Mouse (Mus musculus) layer of hippocampus, adult 18-20 months (tissue): ENCODE measurements around the gene Rdh8. TPM values are rescaled to one million over a fixed set of nuclear protein-coding genes. Genes with fewer than 3 reads are reported as not detected.
A peak's percentile ranks its signal among the peaks of the same experiment; 100 is the strongest.

Experiments used
- DNase-seq, 2 experiments: peaks; one replicate each; pipeline ENCODE4 v3.0.0; 2022; ENCODE audit warnings: low spot score in 2 of 2
- long read RNA-seq: library from polyadenylated mRNA; stranded (forward); transcript quantifications from one replicate; pipeline ENCODE4 v2.0.0, GENCODE M21; 2021
- total RNA-seq, 2 experiments: library from RNA; stranded (reverse); gene quantifications; 2 replicates each; pipeline ENCODE4 v1.2.3; 2021

The Rdh8 gene
- not detected for total RNA-seq
- long read RNA-seq: 0 reads

- DNase-seq: no peak
Observed at GRCm38 (mm10) chr9:20818236-20818635, at the start of gene Rdh8. TSS of gene Rdh8 (plus strand) at chr9:20818503.

GRCm38 (mm10) chr9:20781286-20781685, 37.0 kb upstream of the Rdh8 start:
- no peak for DNase-seq

GRCm38 (mm10) chr9:20785055-20785454, 33.2 kb upstream of the Rdh8 start:
- no peak for DNase-seq

- no peak for DNase-seq
Observed at GRCm38 (mm10) chr9:20787992-20788391, 30.3 kb upstream of the Rdh8 start.

GRCm38 (mm10) chr9:20789651-20790050, 28.7 kb upstream of the Rdh8 start:
- DNase-seq: no peak

DNA sequence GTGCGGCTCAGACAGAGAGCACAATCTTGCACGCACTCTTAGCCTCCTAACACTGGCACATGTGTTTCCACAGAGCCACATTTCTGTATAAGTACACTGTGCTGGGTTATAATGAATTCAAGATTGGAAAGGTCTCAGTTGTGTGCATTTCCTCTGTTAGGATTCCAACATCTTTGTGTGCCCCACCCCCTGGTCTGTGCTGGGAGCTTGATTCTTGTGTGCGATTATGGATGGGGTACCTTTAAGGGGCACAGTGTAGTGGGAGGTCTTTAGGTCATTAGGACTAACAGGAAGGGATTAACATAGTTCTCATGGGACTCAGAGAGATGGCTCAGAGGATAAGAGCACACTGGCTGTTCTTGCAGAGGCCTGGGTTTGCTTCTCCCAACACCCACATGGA, 28.0 kb upstream of the Rdh8 start:
- no peak for DNase-seq

- peak; percentile 29 to 67 for DNase-seq
Observed at GRCm38 (mm10) chr9:20794108-20794806, 24.0 kb upstream of the Rdh8 start.

GRCm38 (mm10) chr9:20804266-20805158, 13.8 kb upstream of the Rdh8 start:
- peak; percentile 39 to 67 for DNase-seq

DNA sequence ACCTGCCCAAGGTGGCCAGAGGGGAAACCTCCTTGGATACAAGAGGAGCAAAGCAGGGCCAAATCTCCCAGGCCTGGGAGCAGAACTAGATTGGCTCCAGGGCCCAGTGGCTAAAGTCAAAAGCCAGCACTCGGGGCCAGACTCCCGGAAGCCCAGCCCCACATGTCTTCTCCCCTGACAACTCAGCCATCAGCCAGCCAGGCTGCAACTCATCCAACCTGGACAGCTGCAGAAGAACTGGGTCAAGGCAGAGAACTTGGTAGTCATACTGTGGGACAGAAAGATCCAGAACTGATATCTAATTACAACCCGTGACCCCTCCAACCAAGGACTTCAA, 13.2 kb upstream of the Rdh8 start:
- no peak for DNase-seq

DNA sequence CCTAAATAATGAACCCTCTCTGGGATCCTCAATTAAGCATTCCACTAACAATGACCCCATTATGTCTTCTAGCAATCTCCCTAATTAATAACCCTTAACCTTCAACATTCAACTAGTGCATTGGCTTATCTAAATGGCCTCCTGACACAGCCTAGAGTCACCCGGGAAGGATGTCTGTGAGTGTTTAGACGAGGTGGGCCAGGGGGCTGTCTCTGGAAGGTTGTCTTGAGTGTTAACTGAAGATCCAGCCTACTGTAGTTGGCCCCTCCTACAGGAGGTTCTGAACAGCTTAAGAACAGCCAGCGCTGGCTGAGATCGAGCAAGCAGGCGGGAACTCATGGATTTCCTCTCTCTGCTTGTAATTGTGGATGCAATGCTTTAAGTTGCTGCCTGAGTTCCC, 12.6 kb upstream of the Rdh8 start:
- DNase-seq: no peak

DNA sequence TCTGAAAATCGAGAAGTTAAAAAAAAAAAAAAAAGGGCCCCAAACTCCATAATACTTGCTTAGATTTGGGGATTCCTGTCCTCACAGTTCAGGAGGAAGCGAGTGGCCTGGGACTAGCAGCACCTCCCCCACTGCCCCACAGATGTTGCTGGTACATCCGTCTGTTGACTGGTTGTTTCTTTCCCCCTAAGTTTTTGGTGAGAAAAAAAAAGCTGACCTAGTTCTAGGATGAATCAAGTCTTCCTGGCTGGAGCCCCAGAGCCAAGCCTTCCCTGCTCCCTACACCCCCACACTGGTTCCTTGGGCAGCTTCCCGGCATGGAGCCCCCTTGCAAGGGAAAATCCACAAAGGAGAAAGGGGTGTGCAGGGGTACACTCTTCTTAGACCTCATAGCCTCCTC, 8.0 kb upstream of the Rdh8 start:
- no peak for DNase-seq

DNA sequence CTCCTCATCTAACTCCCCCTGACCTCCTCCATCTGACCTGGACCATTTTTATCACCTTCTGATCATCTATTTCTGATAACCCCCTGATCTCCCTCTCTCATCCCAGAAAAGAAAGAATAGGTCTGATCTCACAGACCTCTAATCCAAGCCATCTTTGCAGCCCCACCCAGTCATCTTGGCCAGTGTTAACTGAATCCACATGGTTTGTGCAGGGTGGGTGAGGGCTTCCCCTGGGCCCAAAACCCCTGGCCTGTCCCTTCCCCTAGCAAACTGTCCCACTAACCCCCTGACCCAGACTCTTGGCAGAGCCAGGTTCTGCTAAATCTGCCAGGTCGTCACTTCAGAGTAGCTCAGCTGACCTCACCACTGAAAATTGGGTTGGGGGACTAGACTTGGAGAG, 7.5 kb upstream of the Rdh8 start:
- DNase-seq: no peak

GRCm38 (mm10) chr9:20812537-20813271, 5.6 kb upstream of the Rdh8 start:
- DNase-seq: no peak

DNA sequence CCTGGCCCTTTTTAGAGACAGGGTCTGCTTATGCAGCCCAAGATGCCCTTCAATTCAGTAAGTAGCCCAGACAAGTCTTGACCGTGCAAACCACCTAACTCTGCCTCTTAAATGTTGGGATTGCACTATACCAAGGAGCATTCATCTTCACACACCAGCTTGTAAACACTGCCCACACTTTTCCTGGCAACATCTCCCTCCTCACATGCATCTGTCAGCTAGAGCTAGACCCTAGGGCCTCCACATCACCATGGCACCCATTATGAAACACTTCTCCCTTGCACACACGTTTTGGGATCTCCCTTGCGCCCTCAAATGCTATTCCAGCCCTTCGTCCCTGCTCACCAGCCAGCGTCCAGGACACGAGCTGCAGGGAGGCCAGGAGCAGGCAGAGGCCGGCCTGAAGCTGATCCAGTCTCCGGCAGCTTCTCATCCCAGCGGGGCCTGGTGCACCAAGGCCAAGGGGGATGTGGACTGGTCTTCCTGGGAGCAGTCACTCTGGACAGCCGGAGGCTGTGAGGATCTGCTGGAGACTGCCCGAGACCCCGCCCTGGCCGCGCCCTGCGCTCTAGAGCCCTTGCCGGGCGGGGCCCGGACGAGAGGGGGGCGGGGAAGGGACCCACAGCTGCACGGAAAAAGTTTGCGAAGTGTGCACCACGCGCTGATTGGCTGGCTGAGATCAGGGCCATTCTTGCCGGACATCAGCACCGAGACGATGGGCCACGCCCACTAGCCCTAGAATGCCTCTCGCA, 3.6 kb upstream of the Rdh8 start, which contains the start of gene Col5a3:
TSS of gene Col5a3 (minus strand) at position 547 of the 752 bp plus-strand sequence.
- DNase-seq: no peak

DNA sequence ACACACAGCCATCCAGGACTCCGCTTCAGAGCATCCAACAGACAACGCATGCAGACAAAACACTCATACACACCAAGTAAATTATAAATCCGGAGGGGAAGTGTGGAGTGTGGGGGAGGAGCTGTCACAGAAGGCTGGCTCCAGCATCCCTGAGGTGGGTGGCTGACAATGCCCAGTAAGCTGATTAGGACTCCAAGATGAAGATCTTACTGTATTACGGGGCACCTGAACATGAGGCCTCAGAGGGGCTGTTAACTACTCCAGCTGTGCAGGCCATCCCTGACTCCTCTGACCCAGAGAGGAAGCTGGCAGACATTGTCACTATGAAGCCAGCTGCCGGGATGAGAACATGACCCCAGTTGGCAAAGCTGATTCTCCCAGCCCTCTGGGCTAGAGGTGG, 1.7 kb downstream of the Rdh8 start:
- DNase-seq: no peak

- DNase-seq: peak; percentile 17 to 49
Observed at GRCm38 (mm10) chr9:20822821-20823220, 4.5 kb downstream of the Rdh8 start.

DNA sequence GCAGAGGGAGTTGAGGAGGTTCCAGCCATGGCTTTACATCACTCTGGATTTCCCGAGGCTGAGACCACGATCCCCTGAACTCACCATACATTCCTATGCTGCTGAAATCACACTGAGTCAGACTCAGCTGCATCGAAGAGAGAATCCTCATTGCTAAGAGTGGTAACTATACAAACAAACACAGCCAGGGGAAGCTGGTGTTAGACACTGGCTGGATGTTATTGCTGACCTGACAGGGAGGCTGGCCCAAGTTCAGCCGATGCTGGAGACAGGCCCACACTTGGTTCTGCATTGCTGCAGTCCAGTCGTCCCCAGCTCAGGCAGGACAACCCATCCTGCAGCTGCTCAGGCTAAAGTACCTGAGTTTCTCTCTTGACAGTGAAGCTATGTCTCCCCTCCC, 7.5 kb downstream of the Rdh8 start:
- no peak for DNase-seq

- no peak for DNase-seq
Observed at GRCm38 (mm10) chr9:20828127-20828526, 9.8 kb downstream of the Rdh8 start.

DNA sequence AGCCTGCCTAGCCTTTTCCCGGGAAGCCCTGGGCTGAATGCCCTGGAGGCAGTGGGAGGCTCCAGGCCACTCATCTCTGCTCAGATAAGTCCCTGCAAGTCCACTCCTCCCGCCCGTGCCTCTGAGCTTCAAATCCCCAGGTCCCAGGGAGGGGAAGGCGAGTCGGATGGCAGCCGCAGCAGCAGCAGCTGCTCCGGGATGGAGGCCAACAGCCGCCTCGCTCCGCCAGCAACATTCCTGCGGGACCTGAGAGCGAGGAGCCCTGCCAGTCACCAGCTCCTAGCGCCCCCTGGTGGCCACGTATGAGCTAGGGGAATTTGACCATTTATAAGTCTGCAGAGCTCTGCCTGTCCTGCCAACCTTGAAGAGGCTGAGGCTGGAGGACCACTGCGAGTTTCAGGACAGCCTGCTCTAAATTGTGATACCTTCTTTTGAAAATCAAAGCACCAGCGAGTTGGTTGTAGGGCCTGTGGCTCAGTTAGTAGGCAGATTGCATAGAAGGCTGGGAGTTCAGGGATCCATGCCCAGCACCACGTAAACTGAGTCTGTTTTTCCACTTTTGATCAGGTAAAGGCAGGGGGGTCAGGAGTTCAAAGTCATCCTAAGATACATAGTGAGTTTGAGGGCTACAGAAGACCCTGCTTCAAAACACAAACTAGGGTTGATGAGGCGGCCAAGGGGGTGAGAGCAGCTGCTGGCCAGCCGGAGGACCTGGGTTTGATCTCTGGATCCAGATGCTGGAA, 12.8 kb downstream of the Rdh8 start:
- DNase-seq: peak; percentile 89 to 96

DNA sequence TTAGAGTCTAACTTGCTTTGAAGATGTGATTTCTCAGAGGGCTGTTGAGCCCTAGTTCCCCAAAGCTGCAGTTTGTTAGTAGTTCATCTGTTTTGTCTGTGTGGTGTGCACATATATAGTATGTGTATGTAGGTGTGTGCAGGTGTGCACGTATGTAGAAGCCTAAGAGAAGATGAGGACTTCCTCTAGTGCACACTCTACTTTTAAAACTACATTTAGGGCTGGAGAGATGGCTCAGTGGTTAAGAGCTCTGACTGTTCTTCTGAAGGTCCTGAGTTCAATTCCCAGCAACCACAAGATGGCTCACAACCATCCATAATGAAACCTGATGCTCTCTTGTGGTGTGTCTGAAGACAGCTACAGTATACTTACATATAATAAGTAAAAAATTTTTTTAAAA, 16.6 kb downstream of the Rdh8 start:
- no peak for DNase-seq
